Mouse (Mus musculus): ENCODE data around the gene Zbtb3. TPM values are rescaled to one million over a fixed set of nuclear protein-coding genes. Genes with fewer than 3 reads are reported as not detected.
A peak's percentile ranks its signal among the peaks of the same experiment; 100 is the strongest.

The Zbtb3 gene
- 0.42 TPM in 1 of 2 replicates, not detected in the other for total RNA-seq (2015; ENCODE audit: low replicate concordance)
- total RNA-seq (2017; ENCODE audit: low replicate concordance) = 0.60 TPM in 1 of 2 replicates, not detected in the other

- ATAC-seq (replicated peaks; ENCODE audit: low FRiP score, poor library complexity, severe bottlenecking) = peak; percentile 91
These were observed at the start of gene Zbtb3 for GRCm38 (mm10) chr19:8802130-8802821. Zbtb3 (plus strand) TSS chr19:8802555.

- ATAC-seq (replicated peaks; ENCODE audit: low FRiP score, poor library complexity, severe bottlenecking) = no peak
These were observed 46.7 kb upstream of the Zbtb3 start for GRCm38 (mm10) chr19:8755652-8756051.

GRCm38 (mm10) chr19:8756635-8757387 is 45.5 kb upstream of the Zbtb3 start, which contains the start of gene Nxf1:
Nxf1 (plus strand) TSS chr19:8757073.
- ATAC-seq (replicated peaks; ENCODE audit: low FRiP score, poor library complexity, severe bottlenecking) = peak; percentile 91

- ATAC-seq (replicated peaks; ENCODE audit: low FRiP score, poor library complexity, severe bottlenecking) = peak; percentile 23; the same call in 1 of the 2 replicates
These were observed 44.8 kb upstream of the Zbtb3 start for GRCm38 (mm10) chr19:8757471-8757998.

GRCm38 (mm10) chr19:8758899-8759298 is 43.5 kb upstream of the Zbtb3 start:
- no peak for ATAC-seq (replicated peaks; ENCODE audit: low FRiP score, poor library complexity, severe bottlenecking)

GRCm38 (mm10) chr19:8760757-8761156 is 41.6 kb upstream of the Zbtb3 start:
- no peak for ATAC-seq (replicated peaks; ENCODE audit: low FRiP score, poor library complexity, severe bottlenecking)

GRCm38 (mm10) chr19:8763276-8763675 is 39.1 kb upstream of the Zbtb3 start:
- no peak for ATAC-seq (replicated peaks; ENCODE audit: low FRiP score, poor library complexity, severe bottlenecking)

- ATAC-seq (replicated peaks; ENCODE audit: low FRiP score, poor library complexity, severe bottlenecking) = no peak
These were observed 36.8 kb upstream of the Zbtb3 start for GRCm38 (mm10) chr19:8765562-8765961.

- peak; percentile 65 for ATAC-seq (replicated peaks; ENCODE audit: low FRiP score, poor library complexity, severe bottlenecking)
These were observed 31.6 kb upstream of the Zbtb3 start, which contains the start of gene Tmem223 for GRCm38 (mm10) chr19:8770567-8771270. Tmem223 (plus strand) TSS chr19:8770996.

GRCm38 (mm10) chr19:8772996-8773395 is 29.4 kb upstream of the Zbtb3 start:
- peak; percentile 48; the same call in 1 of the 2 replicates for ATAC-seq (replicated peaks; ENCODE audit: low FRiP score, poor library complexity, severe bottlenecking)

GRCm38 (mm10) chr19:8773409-8773808 is 28.9 kb upstream of the Zbtb3 start:
- ATAC-seq (replicated peaks; ENCODE audit: low FRiP score, poor library complexity, severe bottlenecking) = no peak

- peak; percentile 89 for ATAC-seq (replicated peaks; ENCODE audit: low FRiP score, poor library complexity, severe bottlenecking)
These were observed 28.1 kb upstream of the Zbtb3 start, which contains the start of gene Tmem179b for GRCm38 (mm10) chr19:8774086-8774835. Tmem179b (minus strand) TSS chr19:8774467.

GRCm38 (mm10) chr19:8774951-8775421 is 27.4 kb upstream of the Zbtb3 start:
- ATAC-seq (replicated peaks; ENCODE audit: low FRiP score, poor library complexity, severe bottlenecking) = 0 out of 2 replicates have a peak, but pooled peaks have one; percentile 8

GRCm38 (mm10) chr19:8786008-8786781 is 16.2 kb upstream of the Zbtb3 start, which contains the start of gene Taf6l:
Taf6l (minus strand) TSS chr19:8786417.
- ATAC-seq (replicated peaks; ENCODE audit: low FRiP score, poor library complexity, severe bottlenecking) = peak; percentile 99

- ATAC-seq (replicated peaks; ENCODE audit: low FRiP score, poor library complexity, severe bottlenecking) = no peak
These were observed 13.8 kb upstream of the Zbtb3 start for GRCm38 (mm10) chr19:8788521-8788920.

- ATAC-seq (replicated peaks; ENCODE audit: low FRiP score, poor library complexity, severe bottlenecking) = no peak
These were observed 13.2 kb upstream of the Zbtb3 start for GRCm38 (mm10) chr19:8789171-8789570.

GRCm38 (mm10) chr19:8790171-8790570 is 12.2 kb upstream of the Zbtb3 start:
- no peak for ATAC-seq (replicated peaks; ENCODE audit: low FRiP score, poor library complexity, severe bottlenecking)

- peak; percentile 77 for ATAC-seq (replicated peaks; ENCODE audit: low FRiP score, poor library complexity, severe bottlenecking)
These were observed 4.0 kb upstream of the Zbtb3 start, which contains the start of gene Polr2g for GRCm38 (mm10) chr19:8798264-8798946. Polr2g (minus strand) TSS chr19:8798577.
